Mouse (Mus musculus): ENCODE results near the gene Calm4.

GRCm38 (mm10) chr13:3805132-3805531 lies 32.4 kb upstream of the Calm4 start:
- no peak for TF ChIP-seq CTCF (IDR thresholded peaks at IDR 0.05; ENCODE audit: extremely low read depth, insufficient read length, insufficient replicate concordance, low read depth, low read length)
- no peak for TF ChIP-seq POLR2A (IDR thresholded peaks at IDR 0.05; ENCODE audit: low read depth, low read length)
